Mouse (Mus musculus): ENCODE measurements at regions not wholly inside any gene's neighbourhood (a gene's known extent, or its start where the extent isn't known, plus 50 kb on each side); places are given as distances from the start of the nearest gene placed in this dataset.

DNA sequence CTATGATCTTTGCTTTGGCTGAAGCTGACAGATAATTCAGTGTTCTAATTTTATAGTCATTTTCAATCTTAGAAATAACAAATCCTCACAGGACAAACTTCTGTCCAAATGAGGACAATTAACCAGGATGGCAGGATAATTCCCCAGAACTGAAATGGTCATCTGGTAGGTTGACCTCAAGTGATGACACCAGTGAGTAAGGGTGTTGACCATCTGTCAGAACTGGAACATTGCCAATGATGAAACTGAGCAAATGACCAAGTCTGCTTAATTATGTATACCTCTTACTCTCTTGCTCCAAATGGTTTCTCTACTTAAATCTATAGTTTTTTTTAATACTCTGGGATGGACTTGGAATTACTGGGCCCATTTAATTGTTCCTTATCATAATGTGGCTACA lies 1336.9 kb upstream of the Tenm3 start:
- TF ChIP-seq CTCF (IDR thresholded peaks at IDR 0.05; ENCODE audit: extremely low read depth, insufficient read depth, low read length) (no peak), POLR2A (IDR thresholded peaks at IDR 0.05; ENCODE audit: extremely low read depth, insufficient read depth, low read length) (no peak)

DNA sequence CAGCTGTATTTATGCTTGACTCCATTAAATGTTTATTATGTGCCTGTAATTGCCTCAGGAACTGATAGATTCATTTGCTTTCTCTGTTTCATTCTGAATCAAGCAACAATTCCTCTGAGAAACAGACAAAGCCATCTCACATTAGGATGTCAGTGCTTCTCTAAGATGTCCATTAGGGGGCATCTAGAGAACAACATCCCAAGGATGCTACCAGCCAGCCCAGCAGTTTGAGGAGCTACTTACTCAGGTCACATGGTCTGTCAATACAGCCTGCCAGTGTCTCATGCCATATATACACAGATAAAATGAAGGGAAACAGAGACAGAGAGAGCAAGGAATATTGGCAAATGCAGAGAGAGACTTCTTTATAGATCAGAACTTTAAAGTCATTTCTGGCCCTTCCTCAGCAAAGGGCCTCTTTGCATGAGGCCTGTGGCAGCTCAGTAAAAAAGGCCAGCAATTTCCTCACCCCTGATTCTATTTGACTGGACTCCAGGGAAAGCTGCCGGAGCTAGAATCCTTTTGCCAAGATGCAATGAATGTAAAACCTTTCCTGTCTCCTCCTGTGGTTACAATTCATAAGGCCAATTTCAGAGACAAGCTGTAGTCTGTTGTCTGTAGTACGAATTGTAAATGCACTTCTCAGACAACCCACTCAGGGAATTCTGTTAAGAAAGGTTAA lies 1321.2 kb upstream of the Tenm3 start:
- TF ChIP-seq POLR2A (IDR thresholded peaks at IDR 0.05; ENCODE audit: extremely low read depth, insufficient read depth, low read length), result no peak
- TF ChIP-seq CTCF (IDR thresholded peaks at IDR 0.05; ENCODE audit: extremely low read depth, insufficient read depth, low read length), result no peak
- no peak overlapping the region for H3K27ac ChIP-seq (ENCODE audit: insufficient read depth, low read length)
- no peak overlapping the region for H3K4me3 ChIP-seq (ENCODE audit: insufficient read depth, low read length)
- no peaks in the 10 kb centered on the region; the same call in 1 of the 2 replicates for H3K4me1 ChIP-seq (ENCODE audit: control insufficient read depth, insufficient read depth, low read length)

More for the DNA sequence above, 1336.9 kb upstream of the Tenm3 start:
- Histone ChIP-seq H3K27ac (ENCODE audit: insufficient read depth, low read length) (no peak overlapping the region), H3K4me3 (ENCODE audit: insufficient read depth, low read length) (no peak overlapping the region), H3K4me1 (ENCODE audit: control insufficient read depth, insufficient read depth, low read length) (no peaks in the 10 kb centered on the region)

DNA sequence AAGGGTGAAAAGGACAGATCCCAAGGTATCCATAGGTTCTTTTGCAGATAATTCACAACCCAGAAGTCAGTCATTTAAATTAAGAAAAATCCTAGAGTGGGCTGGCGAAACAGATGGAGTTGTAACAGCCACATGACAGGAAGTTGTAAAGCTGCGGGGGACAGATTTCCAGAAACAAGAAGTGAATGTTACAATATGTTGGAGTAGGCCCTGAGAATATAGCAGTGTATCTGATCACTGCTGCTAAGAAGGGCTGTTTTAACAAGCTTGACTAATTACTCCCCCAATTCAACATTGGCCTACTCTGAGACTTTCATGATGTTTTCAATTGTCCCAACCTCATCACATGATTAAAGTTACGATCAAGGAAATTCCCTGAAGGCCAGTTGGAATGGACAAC lies 1317.3 kb upstream of the Tenm3 start:
- Histone ChIP-seq H3K4me3 (ENCODE audit: insufficient read depth, low read length) (no peak overlapping the region), H3K4me1 (ENCODE audit: control insufficient read depth, insufficient read depth, low read length) (no peaks in the 10 kb centered on the region; the same call in 1 of the 2 replicates), H3K27ac (ENCODE audit: insufficient read depth, low read length) (no peak overlapping the region)
- TF ChIP-seq CTCF (IDR thresholded peaks at IDR 0.05; ENCODE audit: extremely low read depth, insufficient read depth, low read length) (no peak), POLR2A (IDR thresholded peaks at IDR 0.05; ENCODE audit: extremely low read depth, insufficient read depth, low read length) (no peak)

DNA sequence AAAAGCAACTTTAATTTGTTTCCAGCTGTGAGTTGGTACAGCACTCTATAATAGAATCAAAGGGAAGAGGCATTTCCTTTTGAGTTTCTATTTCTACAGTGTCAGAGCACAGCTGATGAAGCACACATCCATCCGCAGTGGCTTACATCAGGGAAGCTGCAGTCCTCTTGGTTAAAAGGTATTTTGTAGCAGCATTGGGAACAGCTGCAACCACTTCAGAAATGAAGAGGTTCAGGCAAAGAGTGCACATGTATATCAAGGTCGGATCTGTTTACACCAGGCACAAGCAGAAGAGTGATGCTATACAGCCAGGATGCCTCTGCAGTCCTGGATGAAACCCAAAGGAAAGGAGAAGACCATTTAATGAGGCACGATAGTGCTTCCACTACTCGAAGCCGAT lies 1316.6 kb upstream of the Tenm3 start:
- no peak overlapping the region for H3K27ac ChIP-seq (ENCODE audit: insufficient read depth, low read length)
- TF ChIP-seq POLR2A (IDR thresholded peaks at IDR 0.05; ENCODE audit: extremely low read depth, insufficient read depth, low read length), result no peak
- TF ChIP-seq CTCF (IDR thresholded peaks at IDR 0.05; ENCODE audit: extremely low read depth, insufficient read depth, low read length), result no peak
- H3K4me1 ChIP-seq (ENCODE audit: control insufficient read depth, insufficient read depth, low read length), result no peaks in the 10 kb centered on the region; the same call in 1 of the 2 replicates
- H3K4me3 ChIP-seq (ENCODE audit: insufficient read depth, low read length), result no peak overlapping the region

DNA sequence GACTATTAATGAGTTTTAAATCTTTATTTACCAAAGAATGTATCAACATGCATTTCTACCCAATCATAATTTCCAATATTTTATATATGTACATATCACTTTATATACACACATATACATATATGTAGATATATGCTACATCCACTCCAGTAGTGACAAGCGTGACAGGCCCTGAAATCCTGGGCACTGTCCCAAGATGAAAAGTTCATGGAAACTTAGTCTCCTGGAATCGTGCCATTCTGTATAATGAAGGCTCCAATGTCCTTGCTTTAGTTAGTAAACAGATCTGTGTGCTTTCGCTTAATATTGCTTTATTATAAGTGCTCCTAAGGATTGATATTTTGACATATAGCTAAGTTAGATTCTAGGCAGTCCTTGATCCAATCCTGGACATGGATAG lies 1296.1 kb upstream of the Tenm3 start:
- H3K27ac ChIP-seq (ENCODE audit: insufficient read depth, low read length), result no peak overlapping the region

DNA sequence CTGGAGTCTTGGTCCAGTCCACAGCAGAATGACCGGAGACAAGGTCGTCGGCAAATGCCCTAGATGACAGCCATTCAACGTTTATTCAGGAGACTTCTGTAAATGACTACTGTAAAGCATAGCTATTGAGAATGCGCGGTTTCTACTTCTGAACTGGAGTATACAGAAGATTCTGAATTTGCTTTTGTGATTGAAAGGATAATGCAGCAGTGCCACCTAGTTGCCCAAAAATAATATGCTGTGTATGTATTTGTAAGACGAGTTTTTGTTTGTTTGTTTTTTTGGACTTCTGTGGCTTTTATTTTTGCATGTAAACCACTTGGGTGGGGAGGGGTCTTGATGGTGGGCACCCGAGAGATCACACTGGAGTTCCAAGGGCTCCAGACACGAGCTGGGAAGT lies 1276.3 kb upstream of the Tenm3 start:
- Histone ChIP-seq H3K27ac (ENCODE audit: insufficient read depth, low read length) (no peak overlapping the region), H3K4me3 (ENCODE audit: insufficient read depth, low read length) (peak overlapping the region; percentile 16; the same call in 1 of the 2 replicates), H3K4me1 (ENCODE audit: control insufficient read depth, insufficient read depth, low read length) (no peaks in the 10 kb centered on the region)
- TF ChIP-seq POLR2A (IDR thresholded peaks at IDR 0.05; ENCODE audit: extremely low read depth, insufficient read depth, low read length) (no peak), CTCF (IDR thresholded peaks at IDR 0.05; ENCODE audit: extremely low read depth, insufficient read depth, low read length) (no peak)

More for the DNA sequence above, 1296.1 kb upstream of the Tenm3 start:
- no peak for TF ChIP-seq POLR2A (IDR thresholded peaks at IDR 0.05; ENCODE audit: extremely low read depth, insufficient read depth, low read length)
- TF ChIP-seq CTCF (IDR thresholded peaks at IDR 0.05; ENCODE audit: extremely low read depth, insufficient read depth, low read length), result no peak
- Histone ChIP-seq H3K4me3 (ENCODE audit: insufficient read depth, low read length) (no peak overlapping the region), H3K4me1 (ENCODE audit: control insufficient read depth, insufficient read depth, low read length) (no peaks in the 10 kb centered on the region)

DNA sequence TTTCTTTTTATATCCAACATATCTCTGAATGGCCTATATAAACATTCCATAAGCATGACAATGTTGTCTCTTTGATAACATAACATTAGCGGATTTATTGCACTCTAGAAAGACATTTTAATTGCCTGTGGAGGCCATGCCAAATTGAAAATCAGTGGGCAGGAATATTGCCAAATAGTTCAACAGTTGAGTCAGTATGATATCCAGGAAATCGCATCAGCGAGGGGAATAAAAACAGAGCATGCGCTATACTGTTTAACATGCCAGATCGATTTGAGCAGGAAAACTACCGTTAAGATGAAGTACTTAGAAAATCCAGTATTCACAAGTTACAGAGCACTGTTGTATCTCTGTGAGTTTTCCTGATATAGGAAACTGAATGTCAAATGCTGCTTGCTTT lies 1238.6 kb upstream of the Tenm3 start:
- Histone ChIP-seq H3K4me3 (ENCODE audit: insufficient read depth, low read length) (no peak overlapping the region), H3K4me1 (ENCODE audit: control insufficient read depth, insufficient read depth, low read length) (no peaks in the 10 kb centered on the region), H3K27ac (ENCODE audit: insufficient read depth, low read length) (no peak overlapping the region)
- TF ChIP-seq CTCF (IDR thresholded peaks at IDR 0.05; ENCODE audit: extremely low read depth, insufficient read depth, low read length), result no peak
- TF ChIP-seq POLR2A (IDR thresholded peaks at IDR 0.05; ENCODE audit: extremely low read depth, insufficient read depth, low read length), result no peak

DNA sequence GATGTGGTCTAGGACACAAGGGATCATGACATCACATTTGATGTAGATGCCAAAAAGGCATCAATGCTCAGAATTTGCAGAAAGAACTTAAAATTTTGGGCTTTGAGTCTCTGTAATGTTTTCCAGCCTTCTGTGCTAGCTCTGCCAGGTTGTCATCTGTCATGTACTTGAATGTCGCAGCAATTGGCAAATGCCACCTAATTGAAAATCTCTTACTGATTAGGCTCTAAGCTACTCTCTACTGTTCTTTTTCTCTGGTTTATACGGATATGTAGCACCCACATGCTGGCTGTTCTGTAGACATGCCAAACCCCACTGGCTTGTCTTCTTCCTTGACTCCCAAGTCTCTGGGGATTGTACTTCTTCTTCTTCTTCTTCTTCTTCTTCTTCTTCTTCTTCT lies 1193.3 kb upstream of the Tenm3 start:
- no peaks in the 10 kb centered on the region for H3K4me1 ChIP-seq (ENCODE audit: control insufficient read depth, insufficient read depth, low read length)
- TF ChIP-seq CTCF (IDR thresholded peaks at IDR 0.05; ENCODE audit: extremely low read depth, insufficient read depth, low read length) (no peak), POLR2A (IDR thresholded peaks at IDR 0.05; ENCODE audit: extremely low read depth, insufficient read depth, low read length) (no peak)
- H3K27ac ChIP-seq (ENCODE audit: insufficient read depth, low read length), result no peak overlapping the region
- no peak overlapping the region for H3K4me3 ChIP-seq (ENCODE audit: insufficient read depth, low read length)

DNA sequence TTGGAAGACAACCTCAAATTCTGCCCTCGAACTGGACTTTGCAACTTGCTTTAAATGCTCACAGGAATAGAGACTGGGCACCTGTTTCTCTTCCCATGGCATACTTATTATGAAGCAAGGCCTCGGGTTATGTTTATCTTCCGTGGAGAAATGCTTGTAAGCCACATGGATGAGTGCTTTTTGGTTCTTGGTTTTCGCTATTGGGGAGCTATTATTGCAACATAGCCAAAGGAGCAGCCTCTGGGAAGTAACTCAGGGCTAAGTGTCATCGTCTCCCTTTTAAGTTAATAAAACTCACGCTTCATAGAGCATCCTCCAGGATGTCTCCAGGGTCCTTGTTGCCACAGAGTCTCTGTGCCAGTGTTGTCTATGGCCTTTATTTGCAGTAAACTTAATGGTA lies 1183.8 kb upstream of the Tenm3 start:
- no peak for TF ChIP-seq POLR2A (IDR thresholded peaks at IDR 0.05; ENCODE audit: extremely low read depth, insufficient read depth, low read length)
- TF ChIP-seq CTCF (IDR thresholded peaks at IDR 0.05; ENCODE audit: extremely low read depth, insufficient read depth, low read length), result no peak

DNA sequence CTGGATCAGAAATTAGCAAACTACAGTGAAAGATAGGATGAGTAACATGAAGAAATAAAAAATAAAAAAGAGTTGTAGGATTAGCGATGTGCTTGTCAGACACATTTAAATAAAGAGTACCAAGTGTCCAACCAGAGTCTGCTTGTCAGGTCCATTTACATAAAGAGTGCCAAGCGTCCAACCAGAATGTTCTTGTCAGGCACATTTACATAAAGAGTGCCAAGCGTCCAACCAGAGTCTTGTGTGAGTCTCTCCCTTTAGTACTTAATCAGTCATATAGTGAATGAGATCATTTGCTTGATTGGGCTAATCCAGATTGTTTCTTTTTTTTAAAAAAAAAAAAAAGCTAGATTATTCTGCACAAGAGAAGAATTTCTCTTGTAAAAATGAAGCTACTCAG lies 1163.8 kb upstream of the Tenm3 start:
- Histone ChIP-seq H3K4me3 (ENCODE audit: insufficient read depth, low read length) (no peak overlapping the region), H3K4me1 (ENCODE audit: control insufficient read depth, insufficient read depth, low read length) (no peaks in the 10 kb centered on the region), H3K27ac (ENCODE audit: insufficient read depth, low read length) (no peak overlapping the region)
- TF ChIP-seq CTCF (IDR thresholded peaks at IDR 0.05; ENCODE audit: extremely low read depth, insufficient read depth, low read length) (no peak), POLR2A (IDR thresholded peaks at IDR 0.05; ENCODE audit: extremely low read depth, insufficient read depth, low read length) (no peak)

More for the DNA sequence above, 1183.8 kb upstream of the Tenm3 start:
- H3K27ac ChIP-seq (ENCODE audit: insufficient read depth, low read length), result no peak overlapping the region
- H3K4me1 ChIP-seq (ENCODE audit: control insufficient read depth, insufficient read depth, low read length), result no peaks in the 10 kb centered on the region
- H3K4me3 ChIP-seq (ENCODE audit: insufficient read depth, low read length), result no peak overlapping the region
